Mouse (Mus musculus): ENCODE data around the gene Mlx. TPM values are rescaled to one million over a fixed set of nuclear protein-coding genes. Genes with fewer than 3 reads are reported as not detected.
A peak's percentile ranks its signal among the peaks of the same experiment; 100 is the strongest.

Gene Mlx
- total RNA-seq, 2 experiments from 2014 or later = 41.6 to 44.3 TPM

DNA sequence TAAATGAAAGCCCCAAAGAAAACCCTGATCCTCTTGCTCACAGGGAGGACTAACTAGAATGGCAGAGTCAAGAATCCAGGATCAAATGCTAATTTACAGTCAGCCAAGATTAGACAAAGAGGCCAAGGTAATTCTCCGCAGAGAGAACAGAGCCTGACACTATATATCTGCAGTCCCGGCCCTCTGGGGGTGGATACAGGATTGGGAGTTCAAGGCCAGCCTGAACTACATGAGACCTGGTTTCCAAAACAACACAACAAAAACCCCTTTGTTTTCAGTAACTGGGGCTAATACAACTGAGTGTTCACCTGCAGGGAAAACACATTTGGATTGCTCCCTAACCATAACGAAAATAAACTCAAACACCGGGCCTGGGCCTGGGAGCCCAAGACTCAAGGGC lies 22.6 kb upstream of the Mlx start:
- DNase-seq (ENCODE audit: low spot score in 2 of 2) = no peak

DNA sequence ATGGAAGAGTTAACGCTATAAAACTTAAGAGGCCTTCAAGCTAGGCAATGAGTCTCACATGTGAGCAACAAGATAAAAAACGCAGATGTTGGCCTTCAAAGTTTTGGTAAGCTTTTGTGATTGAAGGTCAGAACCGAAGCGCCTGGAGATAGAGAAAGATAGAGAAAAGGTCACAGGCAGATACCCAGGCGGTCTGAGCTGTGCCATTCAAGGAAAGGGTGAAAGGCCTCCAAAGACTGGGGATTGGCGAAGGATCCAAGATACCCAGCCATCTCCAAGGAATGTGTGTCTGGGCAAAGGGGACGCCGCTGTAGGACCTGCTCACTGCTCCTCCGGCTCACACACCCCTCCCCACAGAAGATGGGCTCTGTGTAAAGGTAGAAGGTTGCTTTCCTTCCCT lies 22.1 kb upstream of the Mlx start:
- no peak for DNase-seq (ENCODE audit: low spot score in 2 of 2)

DNA sequence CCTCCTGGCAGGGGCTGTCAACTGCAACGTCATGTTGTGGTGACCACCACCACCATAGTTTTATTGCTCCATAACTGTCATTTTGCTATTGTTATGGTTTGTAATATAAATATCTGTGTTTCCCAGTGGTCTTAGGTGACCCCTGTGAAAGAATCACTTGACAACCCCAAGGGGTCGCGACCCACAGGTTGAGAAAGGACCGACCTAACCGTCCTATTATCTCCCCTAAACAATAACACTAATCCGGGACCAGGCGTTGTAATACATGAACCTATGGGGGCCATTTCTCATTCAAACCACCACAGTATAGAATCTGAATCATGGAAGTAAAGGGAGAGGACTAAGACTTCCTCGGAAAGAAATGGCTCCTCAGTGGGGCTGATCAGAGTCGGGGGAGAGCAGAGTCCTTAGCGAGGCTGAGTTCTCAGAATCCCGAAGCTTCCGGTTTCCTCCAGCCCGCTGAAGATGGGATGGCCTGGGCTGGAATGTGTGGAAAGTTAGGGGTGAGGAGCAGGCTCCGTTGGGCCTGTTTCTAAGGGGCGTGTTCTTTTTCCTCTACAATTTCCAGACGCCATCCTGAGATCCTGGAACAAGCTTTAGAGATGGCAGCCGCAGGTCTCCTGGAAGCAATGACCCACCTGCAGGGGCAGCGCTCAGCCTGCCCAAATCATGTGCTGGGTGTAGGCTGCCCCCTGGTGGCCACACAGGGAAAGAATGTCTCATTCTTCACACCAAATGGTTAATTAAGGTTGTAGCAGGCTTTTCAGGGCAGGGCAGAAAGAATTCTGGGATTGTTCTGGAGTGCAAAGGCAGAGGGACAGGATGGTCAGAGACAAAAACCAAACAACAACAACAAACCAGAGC lies 20.3 kb upstream of the Mlx start:
- DNase-seq (ENCODE audit: low spot score in 2 of 2) = peak; percentile 67 to 84

DNA sequence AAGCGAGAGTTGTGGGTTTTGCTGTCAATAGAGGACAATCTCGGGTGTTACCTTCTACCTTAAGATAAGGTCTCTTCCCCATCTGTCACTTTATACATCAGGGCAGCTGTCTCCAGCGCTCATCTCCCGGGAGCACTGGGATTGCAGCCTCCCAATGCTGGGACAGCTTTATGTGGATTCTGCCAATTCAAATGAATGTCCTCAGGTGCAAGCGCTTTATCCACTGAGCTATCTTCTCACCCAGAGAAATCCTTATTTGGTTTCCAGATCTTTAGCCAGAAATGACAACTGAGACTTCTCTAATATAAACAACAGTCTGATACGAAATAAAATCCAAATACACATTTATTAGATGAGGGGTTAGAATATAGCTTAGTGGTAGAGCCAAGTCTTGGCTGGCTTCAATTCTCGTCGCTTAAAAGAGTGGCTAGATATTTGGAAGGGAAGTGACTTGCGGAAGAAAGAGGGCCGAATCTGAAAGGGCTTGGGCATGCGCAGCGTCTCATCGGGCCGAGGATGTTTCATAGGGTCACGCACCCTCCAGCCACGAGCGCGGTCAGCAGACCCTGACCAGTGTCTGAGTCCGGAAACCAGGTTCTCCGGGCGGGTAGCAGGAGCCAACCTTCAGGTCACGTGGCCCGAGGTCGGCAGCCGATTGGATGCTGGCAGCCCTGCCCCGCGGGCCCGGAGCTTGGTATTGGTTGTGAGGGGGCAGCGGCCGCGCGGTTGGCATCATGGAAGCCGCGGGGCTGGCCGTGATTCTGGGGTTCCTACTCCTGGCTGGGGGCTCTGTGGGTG lies 17.5 kb upstream of the Mlx start, which contains the start of gene Naglu:
Gene Naglu (plus strand): TSS at position 622 of the 798 bp plus-strand sequence.
- peak; percentile 93 to 96 for DNase-seq (ENCODE audit: low spot score in 2 of 2)

DNA sequence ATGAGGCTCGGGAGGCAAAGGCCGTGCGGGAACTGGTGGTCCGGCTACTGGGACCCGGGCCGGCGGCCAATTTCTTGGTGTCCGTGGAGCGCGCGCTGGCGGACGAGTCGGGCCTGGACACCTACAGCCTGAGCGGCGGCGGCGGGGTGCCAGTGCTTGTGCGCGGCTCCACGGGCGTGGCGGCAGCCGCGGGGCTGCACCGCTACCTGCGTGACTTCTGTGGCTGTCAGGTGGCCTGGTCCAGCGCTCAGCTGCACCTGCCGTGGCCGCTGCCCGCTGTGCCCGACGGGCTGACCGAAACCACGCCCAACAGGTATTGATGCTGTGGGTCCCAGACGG lies 16.9 kb upstream of the Mlx start:
- no peak for DNase-seq (ENCODE audit: low spot score in 2 of 2)

DNA sequence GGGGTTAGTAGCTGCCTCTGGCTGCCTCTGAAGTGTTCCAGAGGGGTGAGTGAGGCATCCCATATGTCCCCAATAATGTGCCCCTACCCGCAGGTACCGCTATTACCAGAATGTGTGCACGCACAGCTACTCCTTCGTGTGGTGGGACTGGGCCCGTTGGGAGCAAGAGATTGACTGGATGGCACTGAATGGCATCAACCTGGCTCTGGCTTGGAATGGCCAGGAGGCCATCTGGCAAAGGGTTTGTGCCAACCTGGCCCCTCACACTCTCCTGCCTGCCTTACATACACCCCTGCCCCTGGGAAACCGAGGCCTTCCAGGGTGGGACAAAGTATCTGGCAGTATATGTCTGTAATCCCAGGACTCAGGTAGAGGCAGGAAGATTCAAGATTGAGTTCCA lies 16.1 kb upstream of the Mlx start:
- DNase-seq (ENCODE audit: low spot score in 2 of 2) = no peak

DNA sequence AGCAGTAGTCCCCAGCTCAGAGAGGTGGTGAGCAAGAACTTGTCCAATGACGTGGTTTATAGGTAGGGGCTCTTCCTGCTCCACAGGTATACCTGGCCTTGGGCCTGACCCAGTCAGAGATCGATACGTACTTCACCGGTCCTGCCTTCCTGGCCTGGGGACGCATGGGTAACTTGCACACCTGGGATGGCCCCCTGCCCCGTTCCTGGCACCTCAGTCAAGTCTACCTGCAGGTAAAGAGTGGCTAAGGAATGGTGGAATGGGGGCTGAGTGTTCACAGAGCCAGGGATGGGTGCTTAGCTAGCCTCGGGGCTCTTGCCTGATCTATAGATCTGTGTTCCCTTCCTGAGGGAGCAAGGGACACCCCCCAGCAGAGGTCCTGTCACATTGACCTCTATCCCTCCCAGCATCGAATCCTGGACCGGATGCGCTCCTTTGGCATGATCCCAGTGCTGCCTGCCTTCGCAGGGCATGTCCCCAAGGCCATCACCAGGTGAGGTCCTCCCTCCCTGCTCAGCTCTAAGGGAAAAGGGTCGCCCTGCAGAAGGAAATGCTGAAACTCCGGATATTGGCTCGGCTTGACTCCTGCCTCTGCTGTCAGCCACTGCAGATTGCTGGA lies 15.2 kb upstream of the Mlx start:
- no peak for DNase-seq (ENCODE audit: low spot score in 2 of 2)

DNA sequence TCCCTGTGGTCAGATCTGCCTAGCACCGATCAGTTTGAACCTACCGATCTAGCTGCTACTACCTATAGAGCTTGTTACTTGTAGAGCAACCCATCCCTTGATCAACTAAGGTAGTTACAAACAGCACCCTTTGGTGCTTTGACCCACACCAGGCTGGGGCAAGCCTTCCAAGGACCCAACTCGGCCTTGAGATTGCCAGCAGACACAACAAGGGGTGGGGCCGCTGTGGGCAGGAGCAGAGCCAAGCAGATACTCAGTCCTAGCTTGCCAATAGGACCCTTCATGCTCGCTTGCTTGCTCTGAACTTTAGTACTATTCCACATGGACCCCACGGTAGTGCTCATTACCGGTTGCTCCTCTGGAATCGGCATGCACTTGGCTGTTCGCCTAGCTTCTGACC lies 9.0 kb upstream of the Mlx start, which contains the start of gene Hsd17b1:
Gene Hsd17b1 (plus strand): TSS at position 291 of the 400 bp plus-strand sequence.
- DNase-seq (ENCODE audit: low spot score in 2 of 2) = no peak

DNA sequence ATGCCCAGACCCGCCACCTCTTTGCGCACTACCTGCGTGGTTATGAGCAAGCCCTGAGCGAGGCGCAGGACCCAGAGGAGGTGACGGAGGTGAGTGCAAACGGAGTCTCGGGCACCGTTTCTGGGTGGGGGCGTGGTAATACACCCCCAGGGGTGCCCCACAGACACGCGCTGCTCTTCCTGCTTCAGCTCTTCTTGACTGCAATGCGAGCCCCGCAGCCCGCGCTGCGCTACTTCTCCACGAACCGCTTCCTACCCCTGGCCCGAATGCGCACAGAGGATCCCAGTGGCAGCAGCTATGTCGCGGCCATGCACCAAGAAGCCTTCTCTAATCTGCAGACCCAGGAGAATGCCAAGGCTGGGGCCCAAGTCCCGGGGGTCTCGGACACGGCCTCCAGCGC lies 7.3 kb upstream of the Mlx start:
- DNase-seq (ENCODE audit: low spot score in 2 of 2) = no peak

DNA sequence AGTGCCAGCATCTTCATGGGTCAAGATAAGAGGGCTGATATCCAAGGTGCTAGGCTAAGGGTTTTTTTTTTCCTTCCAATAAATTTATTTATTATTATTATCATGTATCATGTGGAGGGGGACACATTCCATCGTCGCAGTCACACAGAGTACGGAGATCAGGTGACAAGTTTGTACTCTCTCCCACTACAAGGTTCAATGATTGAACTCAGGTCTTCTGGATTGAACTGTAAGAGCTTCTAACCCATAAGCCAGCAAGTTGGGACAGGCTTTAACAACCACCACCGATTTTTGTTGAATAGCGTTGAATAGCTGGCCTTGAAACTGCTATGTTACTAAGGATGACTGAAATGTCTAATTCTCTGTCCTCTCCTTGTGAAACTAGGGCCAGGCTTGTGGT lies 6.7 kb upstream of the Mlx start:
- DNase-seq (ENCODE audit: low spot score in 2 of 2) = no peak

DNA sequence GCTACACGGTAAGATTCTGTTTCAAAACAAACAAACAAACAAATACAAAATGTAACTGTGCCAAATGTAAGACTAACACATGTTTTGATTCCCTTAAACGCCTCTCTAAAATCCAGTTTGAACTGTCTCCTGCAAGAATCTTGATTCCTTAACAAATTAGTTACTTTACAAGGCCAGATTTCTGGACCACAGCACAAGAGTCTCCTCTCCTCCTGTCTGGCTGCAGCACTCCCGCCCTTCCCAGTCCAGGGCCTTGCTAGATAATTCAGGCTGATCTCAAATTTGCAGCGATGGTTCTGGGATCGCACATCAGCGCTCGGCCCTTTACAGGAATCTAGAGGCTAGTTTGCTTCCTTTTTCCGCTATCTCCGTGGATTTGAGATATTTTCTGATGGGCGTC lies 5.4 kb upstream of the Mlx start:
- DNase-seq (ENCODE audit: low spot score in 2 of 2) = no peak

DNA sequence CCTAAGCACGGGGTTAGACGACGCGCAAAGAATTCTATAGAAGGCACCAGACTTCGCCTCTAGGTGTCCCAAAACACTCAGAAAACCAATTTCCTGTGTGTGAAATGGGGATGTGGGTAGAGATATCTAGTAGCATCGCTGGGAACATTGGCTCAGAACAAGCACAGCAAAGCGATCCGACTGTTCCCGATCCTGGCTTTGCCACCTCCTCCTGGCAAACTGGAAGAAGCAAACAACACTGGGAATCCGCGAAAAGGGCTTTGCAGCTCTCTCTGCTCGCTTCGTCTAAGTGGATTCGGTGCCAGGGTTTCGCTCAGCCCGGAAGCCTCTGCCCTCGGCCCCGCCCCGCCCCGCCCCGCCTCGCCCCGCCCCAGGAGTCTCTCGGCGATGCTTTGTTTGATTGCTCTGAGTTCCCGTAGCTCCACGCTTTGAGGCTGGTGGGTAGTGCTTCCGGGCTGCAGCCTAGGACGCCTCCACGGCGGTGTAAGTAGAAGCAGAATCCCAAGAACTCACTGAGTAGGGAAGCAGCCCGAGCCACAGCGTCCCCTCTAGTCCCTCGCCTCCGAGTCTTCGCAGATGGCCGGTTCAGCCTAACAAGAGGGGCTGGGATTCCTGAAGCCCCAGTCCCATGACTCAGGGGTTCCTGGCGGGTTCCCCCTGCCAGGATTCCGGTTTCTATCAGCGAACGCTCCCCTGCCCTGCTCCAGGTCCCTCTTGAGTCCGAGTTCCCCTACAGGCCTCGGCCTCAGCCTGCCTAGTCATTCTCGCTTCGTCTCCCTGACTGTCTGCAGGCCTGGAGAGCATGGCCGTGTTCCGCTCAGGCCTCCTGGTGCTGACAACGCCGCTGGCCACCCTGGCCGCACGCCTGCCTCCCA lies 4.6 kb upstream of the Mlx start, which contains the start of gene Coasy:
Gene Coasy (plus strand): TSS at position 358 of the 875 bp plus-strand sequence.
- DNase-seq (ENCODE audit: low spot score in 2 of 2) = peak; percentile 84 to 95

DNA sequence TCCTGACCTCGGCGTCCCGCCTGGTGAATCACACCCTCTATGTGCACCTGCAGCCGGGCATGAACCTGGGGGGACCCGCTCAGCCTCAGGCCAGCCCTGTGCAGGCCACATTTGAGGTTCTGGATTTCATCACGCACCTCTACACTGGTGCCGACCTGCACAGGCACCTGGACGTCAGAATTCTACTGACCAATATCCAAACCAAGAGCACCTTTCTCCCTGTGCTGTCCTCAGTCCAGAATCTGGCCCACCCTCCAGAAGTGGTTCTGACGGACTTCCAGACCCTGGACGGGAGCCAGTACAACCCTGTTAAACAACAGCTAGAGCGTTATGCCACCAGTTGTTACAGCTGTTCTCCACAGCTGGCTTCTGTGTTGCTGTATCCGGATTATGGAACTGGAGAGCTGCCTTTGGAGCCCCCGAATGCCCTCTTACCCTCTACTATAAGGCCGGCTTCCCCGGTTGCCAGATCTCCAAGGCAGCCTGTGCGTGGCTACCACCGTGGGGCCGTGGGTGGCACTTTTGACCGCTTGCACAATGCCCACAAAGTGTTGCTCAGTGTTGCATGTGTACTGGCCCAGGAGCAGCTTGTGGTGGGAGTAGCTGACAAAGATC lies 3.9 kb upstream of the Mlx start:
- no peak for DNase-seq (ENCODE audit: low spot score in 2 of 2)

DNA sequence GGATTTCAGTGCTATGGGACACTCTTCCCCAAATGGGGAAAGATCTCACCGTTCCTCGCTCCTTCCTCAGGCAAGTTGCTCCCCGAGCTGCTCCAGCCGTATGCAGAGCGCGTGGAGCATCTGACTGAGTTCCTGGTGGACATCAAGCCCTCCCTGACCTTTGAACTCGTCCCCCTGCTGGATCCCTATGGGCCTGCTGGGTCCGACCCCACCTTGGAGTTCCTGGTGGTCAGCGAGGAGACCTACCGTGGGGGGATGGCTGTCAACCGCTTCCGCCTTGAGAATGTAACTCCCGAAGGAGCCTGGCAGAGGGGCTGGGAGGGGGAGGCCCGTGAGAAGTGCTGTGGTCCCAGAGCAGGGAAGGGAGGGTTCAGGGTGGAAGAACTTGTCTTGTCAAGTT lies 2.8 kb upstream of the Mlx start:
- no peak for DNase-seq (ENCODE audit: low spot score in 2 of 2)

DNA sequence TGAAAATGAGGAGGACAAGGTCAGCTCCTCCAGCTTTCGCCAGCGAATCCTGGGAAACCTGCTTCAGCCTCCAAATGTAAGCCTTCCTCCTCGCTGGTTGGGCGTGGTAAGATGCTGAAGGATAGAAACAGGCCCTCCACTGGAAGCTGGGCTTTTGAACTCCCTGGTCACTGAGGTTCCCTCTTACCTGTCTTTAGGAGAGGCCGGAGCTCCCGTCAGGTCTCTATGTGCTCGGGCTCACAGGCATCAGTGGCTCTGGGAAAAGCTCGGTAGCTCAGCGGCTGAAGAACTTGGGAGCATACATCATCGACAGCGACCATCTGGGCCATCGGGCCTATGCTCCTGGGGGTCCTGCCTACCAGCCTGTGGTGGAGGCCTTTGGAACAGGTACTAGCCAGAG lies 2.3 kb upstream of the Mlx start:
- DNase-seq (ENCODE audit: low spot score in 2 of 2) = no peak

DNA sequence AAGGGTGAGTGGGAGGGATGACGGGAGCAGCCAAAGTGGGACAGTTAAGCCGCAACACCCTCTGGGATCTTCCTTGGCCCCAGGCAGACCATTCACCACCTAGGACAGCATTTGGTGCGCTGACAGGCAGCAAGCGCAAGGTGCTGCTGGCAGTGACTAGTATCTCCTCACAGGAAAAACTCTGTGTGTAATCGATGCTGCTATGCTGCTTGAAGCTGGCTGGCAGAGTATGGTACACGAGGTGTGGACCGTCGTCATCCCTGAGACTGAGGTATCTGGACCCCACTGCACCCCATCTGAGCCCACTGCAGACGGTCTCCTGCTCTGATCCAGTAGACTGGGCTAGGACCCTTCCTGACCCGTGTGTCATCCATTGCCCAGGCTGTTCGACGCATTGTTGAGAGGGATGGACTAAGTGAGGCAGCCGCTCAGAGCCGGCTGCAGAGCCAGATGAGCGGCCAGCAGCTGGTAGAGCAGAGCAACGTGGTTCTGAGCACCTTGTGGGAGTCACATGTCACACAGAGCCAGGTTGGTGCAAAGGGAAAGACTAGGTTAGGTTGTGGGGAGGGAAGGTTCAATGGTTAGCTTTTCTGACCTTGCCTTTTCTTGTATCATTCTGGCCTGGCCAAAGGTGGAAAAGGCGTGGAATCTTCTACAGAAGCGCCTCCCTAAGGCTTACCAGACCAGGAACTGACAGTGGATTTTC lies 1.3 kb upstream of the Mlx start:
- DNase-seq (ENCODE audit: low spot score in 2 of 2) = no peak

DNA sequence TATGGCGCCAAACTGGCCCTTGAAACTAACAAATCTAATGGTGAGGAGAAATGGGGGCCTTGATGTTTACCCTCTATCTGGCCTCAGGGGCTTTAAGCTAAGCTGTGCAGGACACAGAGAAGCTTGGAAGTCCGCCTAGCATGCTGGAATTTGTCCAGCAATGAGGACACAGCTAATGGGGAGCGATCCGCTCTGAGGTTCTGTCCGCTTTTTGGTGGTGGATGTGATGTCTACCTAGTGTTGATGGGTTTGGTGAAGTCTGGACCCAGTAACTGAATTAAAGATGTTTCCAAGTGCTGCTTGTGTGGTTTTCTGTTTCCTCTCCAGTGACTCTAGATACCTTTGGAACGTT lies 778 bp upstream of the Mlx start:
- DNase-seq (ENCODE audit: low spot score in 2 of 2) = no peak

DNA sequence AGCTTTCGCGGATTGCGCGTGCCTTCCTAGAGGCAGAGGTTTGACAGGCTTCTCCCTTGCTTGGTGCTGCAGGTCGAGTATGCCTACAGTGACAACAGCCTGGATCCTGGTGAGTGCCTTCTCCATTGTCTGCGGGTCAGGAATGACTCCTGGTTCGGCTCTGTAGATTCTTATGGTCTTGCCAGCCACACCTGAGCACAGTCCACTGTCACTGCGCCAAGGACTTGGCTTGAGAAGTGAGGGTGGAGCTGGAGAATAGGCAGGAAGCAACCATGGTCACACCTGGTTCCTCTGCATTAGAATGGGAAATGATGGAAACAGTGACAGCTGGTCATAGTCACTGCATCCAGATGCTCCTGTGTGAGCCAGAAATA lies 592 bp downstream of the Mlx start:
- no peak for DNase-seq (ENCODE audit: low spot score in 2 of 2)

DNA sequence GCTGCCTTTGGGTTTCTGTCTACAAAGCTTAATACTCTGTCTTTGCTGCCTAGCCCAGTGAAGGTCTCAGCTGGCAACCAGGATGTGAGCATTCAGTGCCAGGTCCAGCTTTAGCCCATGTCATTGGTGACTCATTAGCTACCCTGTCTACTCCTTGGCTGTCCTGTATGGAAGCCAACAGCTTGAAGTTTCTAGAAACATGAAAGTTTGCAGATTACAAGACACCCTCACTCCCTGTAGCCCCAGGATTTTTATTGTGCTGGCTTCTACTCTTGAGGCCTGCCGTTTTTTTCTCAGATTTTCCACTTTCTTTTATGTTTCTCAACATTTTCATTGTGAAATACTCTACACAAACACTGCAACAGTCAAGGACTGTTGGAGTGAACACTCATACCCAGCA lies 2.9 kb downstream of the Mlx start:
- no peak for DNase-seq (ENCODE audit: low spot score in 2 of 2)

DNA sequence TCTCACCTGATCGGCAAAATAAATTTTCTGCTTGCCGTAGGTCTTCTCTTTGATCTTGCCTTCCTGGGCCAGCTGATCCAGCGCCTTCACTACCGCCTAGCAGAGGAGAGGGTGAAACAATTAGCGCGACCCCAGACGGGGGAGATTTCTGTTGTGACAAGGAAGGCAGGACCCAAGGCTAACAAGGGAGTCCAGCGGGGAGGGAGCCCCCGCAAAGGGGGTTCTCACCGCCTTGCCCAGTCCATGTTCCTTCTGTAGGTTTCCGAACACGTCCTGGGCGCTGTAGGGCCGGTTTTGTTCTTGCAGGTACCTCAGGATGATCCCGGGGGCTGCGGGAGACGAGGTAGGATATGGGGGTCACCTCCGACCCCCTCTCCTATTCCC lies 7.8 kb downstream of the Mlx start:
- DNase-seq (ENCODE audit: low spot score in 2 of 2) = peak in 1 of 2 experiments; percentile 40

All from layer of hippocampus, adult 18-20 months (tissue).